Mouse (Mus musculus): ENCODE data around the gene Bmi1. TPM values are rescaled to one million over a fixed set of nuclear protein-coding genes. Genes with fewer than 3 reads are reported as not detected.

Gene Bmi1
- polyA plus RNA-seq, 1 experiment, result 17.4 TPM

GRCm38 (mm10) chr2:18672133-18672765, 4.6 kb upstream of the Bmi1 start, which contains the start of gene Commd3:
TSS of gene Commd3 (plus strand) at chr2:18672384.
- 1% methylated on average over 91 of the region's 91 CpGs for WGBS
- H3K36me3 ChIP-seq (ENCODE audit: control insufficient read depth, insufficient read depth, low read length), result no peaks in the 10 kb centered on the region; the same call in 1 of the 2 replicates
- H3K4me1 ChIP-seq (ENCODE audit: control insufficient read depth, insufficient read depth, low read length), result no peaks in the 10 kb centered on the region; the same call in 1 of the 2 replicates
- H3K27ac ChIP-seq (ENCODE audit: insufficient read depth, low read depth, low read length), result peak within 1 kb of the TSS; percentile 92
- peak; percentile 40 for TF ChIP-seq POLR2A (IDR thresholded peaks at IDR 0.05; ENCODE audit: low read depth, low read length)
- TF ChIP-seq CTCF (conservative IDR thresholded peaks at IDR 0.05; ENCODE audit: insufficient read depth, insufficient read length, low read depth, low read length), result no peak
- H3K27me3 ChIP-seq (replicated peaks; ENCODE audit: control insufficient read depth, insufficient read depth, low read length), result no peaks in the 10 kb centered on the region
- DNase-seq, result peak; percentile 97
- H3K4me3 ChIP-seq (ENCODE audit: insufficient read depth, low read depth, low read length), result peak within 1 kb of the TSS; percentile 91

- TF ChIP-seq POLR2A (IDR thresholded peaks at IDR 0.05; ENCODE audit: low read depth, low read length) (no peak), CTCF (conservative IDR thresholded peaks at IDR 0.05; ENCODE audit: insufficient read depth, insufficient read length, low read depth, low read length) (no peak)
- peak overlapping the region; percentile 92 for H3K27ac ChIP-seq (ENCODE audit: insufficient read depth, low read depth, low read length)
- no peaks in the 10 kb centered on the region; the same call in 1 of the 2 replicates for H3K27me3 ChIP-seq (replicated peaks; ENCODE audit: control insufficient read depth, insufficient read depth, low read length)
- H3K4me1 ChIP-seq (ENCODE audit: control insufficient read depth, insufficient read depth, low read length), result no peaks in the 10 kb centered on the region; the same call in 1 of the 2 replicates
- WGBS, result 1% methylated on average over 11 of the region's 11 CpGs
- DNase-seq, result no peak
- no peaks in the 10 kb centered on the region; the same call in 1 of the 2 replicates for H3K36me3 ChIP-seq (ENCODE audit: control insufficient read depth, insufficient read depth, low read length)
- peak overlapping the region; percentile 91 for H3K4me3 ChIP-seq (ENCODE audit: insufficient read depth, low read depth, low read length)
These were observed 4.1 kb upstream of the Bmi1 start for GRCm38 (mm10) chr2:18672766-18673164.

GRCm38 (mm10) chr2:18673766-18674165, 3.1 kb upstream of the Bmi1 start:
- Histone ChIP-seq H3K27me3 (replicated peaks; ENCODE audit: control insufficient read depth, insufficient read depth, low read length) (peaks cover 1% of the 10 kb centered on the region; the same call in 1 of the 2 replicates), H3K36me3 (ENCODE audit: control insufficient read depth, insufficient read depth, low read length) (no peaks in the 10 kb centered on the region; the same call in 1 of the 2 replicates), H3K4me1 (ENCODE audit: control insufficient read depth, insufficient read depth, low read length) (no peaks in the 10 kb centered on the region; the same call in 1 of the 2 replicates), H3K4me3 (ENCODE audit: insufficient read depth, low read depth, low read length) (no peak overlapping the region), H3K27ac (ENCODE audit: insufficient read depth, low read depth, low read length) (no peak overlapping the region)
- 71% methylated on average over 4 of the region's 4 CpGs for WGBS
- TF ChIP-seq CTCF (conservative IDR thresholded peaks at IDR 0.05; ENCODE audit: insufficient read depth, insufficient read length, low read depth, low read length) (no peak), POLR2A (IDR thresholded peaks at IDR 0.05; ENCODE audit: low read depth, low read length) (no peak)
- DNase-seq, result no peak

GRCm38 (mm10) chr2:18674193-18674902, 2.5 kb upstream of the Bmi1 start:
- DNase-seq, result no peak
- Histone ChIP-seq H3K36me3 (ENCODE audit: control insufficient read depth, insufficient read depth, low read length) (no peaks in the 10 kb centered on the region; the same call in 1 of the 2 replicates), H3K4me1 (ENCODE audit: control insufficient read depth, insufficient read depth, low read length) (no peaks in the 10 kb centered on the region; the same call in 1 of the 2 replicates), H3K27ac (ENCODE audit: insufficient read depth, low read depth, low read length) (no peak overlapping the region), H3K27me3 (replicated peaks; ENCODE audit: control insufficient read depth, insufficient read depth, low read length) (peaks cover 1% of the 10 kb centered on the region; the same call in 1 of the 2 replicates), H3K4me3 (ENCODE audit: insufficient read depth, low read depth, low read length) (no peak overlapping the region)
- 86% methylated on average over 4 of the region's 4 CpGs for WGBS
- TF ChIP-seq POLR2A (IDR thresholded peaks at IDR 0.05; ENCODE audit: low read depth, low read length) (no peak), CTCF (conservative IDR thresholded peaks at IDR 0.05; ENCODE audit: insufficient read depth, insufficient read length, low read depth, low read length) (no peak)

- peaks cover 1% of the 10 kb centered on the region; the same call in 1 of the 2 replicates for H3K27me3 ChIP-seq (replicated peaks; ENCODE audit: control insufficient read depth, insufficient read depth, low read length)
- H3K4me3 ChIP-seq (ENCODE audit: insufficient read depth, low read depth, low read length), result peak overlapping the region; percentile 85
- H3K27ac ChIP-seq (ENCODE audit: insufficient read depth, low read depth, low read length), result peak overlapping the region; percentile 85
- TF ChIP-seq CTCF (conservative IDR thresholded peaks at IDR 0.05; ENCODE audit: insufficient read depth, insufficient read length, low read depth, low read length) (no peak), POLR2A (IDR thresholded peaks at IDR 0.05; ENCODE audit: low read depth, low read length) (no peak)
- no peaks in the 10 kb centered on the region; the same call in 1 of the 2 replicates for H3K4me1 ChIP-seq (ENCODE audit: control insufficient read depth, insufficient read depth, low read length)
- DNase-seq, result no peak
- WGBS, result 24% methylated on average over 42 of the region's 42 CpGs
- no peaks in the 10 kb centered on the region; the same call in 1 of the 2 replicates for H3K36me3 ChIP-seq (ENCODE audit: control insufficient read depth, insufficient read depth, low read length)
These were observed 949 bp upstream of the Bmi1 start for GRCm38 (mm10) chr2:18675681-18676456.

- Histone ChIP-seq H3K36me3 (ENCODE audit: control insufficient read depth, insufficient read depth, low read length) (no peaks in the 10 kb centered on the region; the same call in 1 of the 2 replicates), H3K27me3 (replicated peaks; ENCODE audit: control insufficient read depth, insufficient read depth, low read length) (peaks cover 1% of the 10 kb centered on the region; the same call in 1 of the 2 replicates), H3K27ac (ENCODE audit: insufficient read depth, low read depth, low read length) (peak overlapping the region; percentile 85; the same call in 1 of the 2 replicates), H3K4me1 (ENCODE audit: control insufficient read depth, insufficient read depth, low read length) (no peaks in the 10 kb centered on the region; the same call in 1 of the 2 replicates), H3K4me3 (ENCODE audit: insufficient read depth, low read depth, low read length) (peak overlapping the region; percentile 85)
- 6% methylated on average over 41 of the region's 64 CpGs for WGBS
- TF ChIP-seq CTCF (conservative IDR thresholded peaks at IDR 0.05; ENCODE audit: insufficient read depth, insufficient read length, low read depth, low read length) (no peak), POLR2A (IDR thresholded peaks at IDR 0.05; ENCODE audit: low read depth, low read length) (no peak)
- DNase-seq, result peak; percentile 89
These were observed 322 bp upstream of the Bmi1 start for GRCm38 (mm10) chr2:18676457-18676935.
